Mouse (Mus musculus) E14TG2a.4 (cell line): ENCODE data around the gene Has3.

Source experiments
- CTCF ChIP-seq: conservative IDR thresholded peaks from 2 replicates; pipeline ENCODE4 v1.5.1; 2014; ENCODE audit warnings: low read length
- NANOG ChIP-seq: IDR thresholded peaks from 2 replicates; pipeline ENCODE4 v1.6.1; 2014; ENCODE audit warnings: borderline replicate concordance, low read length, mixed read lengths
- POU5F1 ChIP-seq: IDR thresholded peaks from 2 replicates; pipeline ENCODE4 v1.6.1; 2014; ENCODE audit warnings: low read length, borderline replicate concordance

- TF ChIP-seq CTCF (no peak), POU5F1 (no peak), NANOG (no peak)
Observed at GRCm38 (mm10) chr8:106871328-106871926, 1.4 kb downstream of the Has3 start.
